Mouse (Mus musculus) A20 (cell line): ENCODE results near the gene Gm9774.

Experiments
- DNase-seq: peaks from one replicate; pipeline ENCODE4 v3.0.0-alpha.2; 2011; ENCODE audit warnings: low read depth, low spot score

Gm9774 gene

GRCm38 (mm10) chr3:92429323-92429722, at the start of gene Gm9774:
Gm9774 (minus strand) TSS chr3:92429423.
- DNase-seq: no peak

GRCm38 (mm10) chr3:92470111-92470510, 40.9 kb upstream of the Gm9774 start:
- DNase-seq: no peak

- DNase-seq: no peak
These were observed 38.2 kb upstream of the Gm9774 start for GRCm38 (mm10) chr3:92467424-92467823.

GRCm38 (mm10) chr3:92466576-92466975, 37.4 kb upstream of the Gm9774 start:
- no peak for DNase-seq

- DNase-seq: no peak
These were observed 29.4 kb upstream of the Gm9774 start, which contains the start of gene Sprr3 for GRCm38 (mm10) chr3:92458620-92459019. Sprr3 (minus strand) TSS chr3:92458720.

GRCm38 (mm10) chr3:92455151-92455550, 25.9 kb upstream of the Gm9774 start:
- no peak for DNase-seq

- no peak for DNase-seq
These were observed 11.0 kb upstream of the Gm9774 start for GRCm38 (mm10) chr3:92440177-92440576.

GRCm38 (mm10) chr3:92438689-92439088, 9.5 kb upstream of the Gm9774 start, which contains the start of gene Sprr1b:
Sprr1b (minus strand) TSS chr3:92438789.
- DNase-seq: no peak

GRCm38 (mm10) chr3:92432282-92432681, 3.1 kb upstream of the Gm9774 start, which contains the start of gene Sprr2k:
Sprr2k (plus strand) TSS chr3:92432582.
- no peak for DNase-seq

GRCm38 (mm10) chr3:92417782-92418181, 11.4 kb downstream of the Gm9774 start, which contains the start of gene Sprr2j-ps:
Sprr2j-ps (plus strand) TSS chr3:92418082.
- DNase-seq: no peak

- no peak for DNase-seq
These were observed 21.5 kb downstream of the Gm9774 start, which contains the start of gene Sprr2i for GRCm38 (mm10) chr3:92407691-92408090. Sprr2i (plus strand) TSS chr3:92407991.

GRCm38 (mm10) chr3:92394301-92394700, 34.9 kb downstream of the Gm9774 start:
- DNase-seq: no peak

- DNase-seq: no peak
These were observed 43.8 kb downstream of the Gm9774 start, which contains the start of gene Sprr2h for GRCm38 (mm10) chr3:92385385-92385784. Sprr2h (plus strand) TSS chr3:92385685.
